Mouse (Mus musculus) liver, postnatal 0 days (tissue): ENCODE measurements around the gene Enox2.

Source experiments
- CTCF ChIP-seq: sonication (generic); IDR thresholded peaks from 2 replicates; pipeline ENCODE4 v1.5.1; 2016; ENCODE audit warnings: antibody characterized with exemption, low read depth
- EP300 ChIP-seq: IDR thresholded peaks from 2 replicates; pipeline ENCODE4 v1.6.1; 2016; ENCODE audit warnings: antibody characterized with exemption, low read depth, mild to moderate bottlenecking

DNA sequence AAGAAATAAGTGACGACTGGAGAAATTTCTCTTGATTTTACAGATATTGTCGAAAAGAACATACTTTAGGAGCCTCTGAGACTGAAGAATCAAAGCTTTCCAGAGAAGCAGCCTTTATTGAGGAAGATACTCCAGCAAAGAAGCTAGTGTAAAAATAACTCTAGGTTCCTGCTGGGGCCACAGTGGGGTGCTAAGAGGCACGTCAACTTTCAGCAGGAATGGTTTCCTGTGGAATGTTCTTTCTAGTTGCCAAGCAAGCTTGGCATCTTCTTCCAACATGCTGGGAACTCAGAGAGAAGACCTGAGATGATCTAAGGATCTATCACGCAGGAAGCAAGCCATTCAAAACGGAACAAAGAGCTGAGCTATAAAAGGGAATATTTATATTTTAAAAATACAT lies 278.3 kb downstream of the Enox2 start:
- TF ChIP-seq CTCF: no peak
- TF ChIP-seq EP300: no peak
